Mouse (Mus musculus): ENCODE measurements around the gene Slc6a13. TPM values are rescaled to one million over a fixed set of nuclear protein-coding genes. Genes with fewer than 3 reads are reported as not detected.

Slc6a13 gene
- polyA plus RNA-seq (2012; rRNA removed; ENCODE audit: low replicate concordance): 14.4 and 66.3 TPM in 2 replicates

GRCm38 (mm10) chr6:121299954-121300353 lies at the start of gene Slc6a13:
TSS of gene Slc6a13 (plus strand) at chr6:121300227.

GRCm38 (mm10) chr6:121343026-121343770 lies 43.2 kb downstream of the Slc6a13 start, which contains the start of gene Slc6a12:
TSS of gene Slc6a12 (plus strand) at chr6:121343076.

Other genes with a start within 250 kb of the Slc6a13 start
- gene Mical3, start 169.2 kb upstream of the Slc6a13 start, polyA plus RNA-seq (2012; rRNA removed; ENCODE audit: low replicate concordance): 50.4 and 103 TPM in 2 replicates
- gene Pex26, start 116.6 kb upstream of the Slc6a13 start, polyA plus RNA-seq (2012; rRNA removed; ENCODE audit: low replicate concordance): 11.6 and 27.9 TPM in 2 replicates
- 1.2 and 1.6 TPM in 2 replicates for gene Tuba8, start 89.5 kb upstream of the Slc6a13 start, polyA plus RNA-seq (2012; rRNA removed; ENCODE audit: low replicate concordance)
- 8.8 and 17.7 TPM in 2 replicates for gene Usp18, start 54.3 kb upstream of the Slc6a13 start, polyA plus RNA-seq (2012; rRNA removed; ENCODE audit: low replicate concordance)
- gene Slc6a12, start 42.8 kb downstream of the Slc6a13 start, polyA plus RNA-seq (2012; rRNA removed; ENCODE audit: low replicate concordance): 2.9 and 3.9 TPM in 2 replicates
- gene Iqsec3, start 173.5 kb downstream of the Slc6a13 start, polyA plus RNA-seq (2012; rRNA removed; ENCODE audit: low replicate concordance): 1.1 and 1.8 TPM in 2 replicates

Measured in subcutaneous adipose tissue, adult 2 months (tissue).